Mouse (Mus musculus) B cell, adult 2 months (primary cell): Measurements from ENCODE around the gene Nxn.

Experiments used
- DNase-seq, 2 experiments: peaks; one replicate each; pipeline ENCODE4 v3.0.0; 2022

The Nxn gene

DNA sequence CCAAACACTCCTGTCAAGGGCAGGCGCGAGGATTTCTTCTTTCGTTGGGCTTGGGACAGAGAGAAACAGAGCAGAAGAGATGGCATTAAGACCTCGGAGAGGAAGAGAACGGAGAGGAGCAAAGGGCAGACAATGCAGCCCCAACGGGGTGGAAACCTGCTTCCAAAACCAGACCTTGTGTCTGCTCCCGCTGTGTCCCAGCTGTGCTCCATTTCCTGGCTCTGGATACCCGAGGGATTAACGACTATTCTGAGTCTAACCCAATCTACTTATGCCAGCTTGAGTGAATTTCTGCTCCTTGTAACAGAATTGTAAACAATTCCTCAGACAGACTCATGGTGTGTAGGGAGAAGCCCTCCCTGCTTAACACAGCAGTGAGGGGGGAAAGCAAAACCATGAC lies 104.1 kb downstream of the Nxn start:
- DNase-seq = no peak

DNA sequence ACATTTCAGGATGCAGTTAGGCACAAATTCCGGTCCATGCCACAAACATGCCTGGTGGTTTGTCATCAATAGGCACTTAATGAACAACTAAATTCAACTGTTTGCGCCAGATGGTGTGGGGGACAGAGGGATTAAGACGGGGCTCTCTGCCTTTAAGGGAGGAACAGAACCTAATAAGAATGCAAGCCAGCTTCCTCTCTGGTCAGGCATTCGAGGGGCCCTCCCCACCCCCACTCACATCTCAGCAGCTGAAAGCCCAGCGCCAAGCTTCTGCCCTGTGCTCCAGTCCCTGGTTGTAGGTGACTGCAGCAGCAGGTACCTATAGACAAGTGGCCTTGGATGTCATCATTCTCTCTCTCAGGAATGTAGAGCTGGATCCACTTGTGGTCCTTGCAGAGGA lies 104.9 kb downstream of the Nxn start:
- DNase-seq = no peak

DNA sequence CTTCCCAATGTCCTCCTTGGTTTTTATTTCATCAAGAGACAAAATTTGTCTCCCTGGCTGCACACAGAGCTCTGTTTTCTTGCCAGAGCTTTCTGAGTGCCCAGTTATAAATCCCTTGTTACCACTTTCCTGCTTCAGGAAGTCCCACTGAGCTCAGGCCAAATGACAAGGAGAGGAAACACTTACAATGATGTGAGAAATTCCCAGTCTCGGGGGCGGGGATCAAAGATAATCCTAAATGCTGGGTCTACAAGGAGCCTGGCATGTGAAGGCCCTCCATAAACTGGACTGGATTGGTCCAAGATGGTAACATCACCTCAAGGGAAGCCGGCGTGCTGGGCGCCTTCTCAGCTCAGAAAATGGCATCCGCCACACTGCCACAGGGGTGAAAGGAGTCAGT lies 106.1 kb downstream of the Nxn start:
- DNase-seq = no peak

DNA sequence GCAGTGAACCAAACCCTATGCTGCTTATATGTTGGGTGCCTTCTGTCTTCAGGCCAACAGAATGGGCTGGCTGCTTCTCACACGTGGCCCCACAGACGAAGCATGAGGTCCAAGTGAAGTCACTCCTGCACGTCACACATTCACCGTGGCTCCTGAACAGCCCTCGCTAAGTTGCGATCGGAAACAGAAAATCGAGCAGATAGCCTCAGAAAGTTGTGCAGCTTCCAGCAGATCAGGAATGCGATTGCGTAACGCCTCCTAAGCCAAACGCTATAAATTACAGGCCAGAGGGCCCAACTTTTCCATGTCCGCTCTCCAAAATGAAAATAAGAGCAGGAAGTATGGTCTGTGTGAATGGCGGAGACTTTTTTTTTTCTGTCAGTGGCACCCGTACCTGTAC lies 106.5 kb downstream of the Nxn start:
- no peak for DNase-seq

DNA sequence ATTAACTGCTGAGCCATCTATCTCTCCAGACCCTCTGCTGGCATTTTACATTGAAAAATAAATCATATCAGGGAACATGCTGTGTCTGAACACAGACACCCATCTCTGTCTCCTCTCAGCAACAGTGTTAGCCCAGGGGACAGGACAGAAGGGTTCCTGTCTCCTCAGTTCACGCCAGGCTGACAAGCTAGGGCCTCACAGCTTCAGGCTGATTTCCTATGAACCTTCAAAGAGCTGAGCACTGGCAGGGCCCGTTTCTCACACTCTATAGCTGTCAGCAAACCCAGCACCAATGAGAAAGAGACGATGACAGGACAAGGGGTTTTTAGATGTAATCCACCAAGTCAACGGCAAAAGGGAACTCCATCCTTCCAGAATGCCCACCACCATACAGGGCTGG lies 107.0 kb downstream of the Nxn start:
- no peak for DNase-seq

DNA sequence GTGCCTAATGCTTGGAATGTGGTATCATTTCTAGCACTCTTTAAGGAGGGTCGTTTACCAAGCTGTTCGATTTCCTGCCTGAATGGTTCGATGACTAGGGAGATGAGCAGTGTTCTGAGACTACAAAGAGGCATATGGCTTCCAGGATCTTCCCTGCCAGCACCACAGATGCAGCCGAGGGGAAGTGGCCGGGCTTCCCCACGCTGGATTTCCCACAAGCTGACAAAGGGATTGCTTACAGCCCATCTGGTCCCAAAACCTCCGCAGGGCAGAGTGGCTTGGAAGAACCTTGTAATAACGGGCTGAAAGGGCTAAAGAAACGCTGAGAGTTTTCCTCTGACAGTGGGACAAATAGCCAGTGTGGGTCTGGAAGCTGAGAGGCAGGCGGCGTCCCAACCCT lies 108.6 kb downstream of the Nxn start:
- DNase-seq = no peak

DNA sequence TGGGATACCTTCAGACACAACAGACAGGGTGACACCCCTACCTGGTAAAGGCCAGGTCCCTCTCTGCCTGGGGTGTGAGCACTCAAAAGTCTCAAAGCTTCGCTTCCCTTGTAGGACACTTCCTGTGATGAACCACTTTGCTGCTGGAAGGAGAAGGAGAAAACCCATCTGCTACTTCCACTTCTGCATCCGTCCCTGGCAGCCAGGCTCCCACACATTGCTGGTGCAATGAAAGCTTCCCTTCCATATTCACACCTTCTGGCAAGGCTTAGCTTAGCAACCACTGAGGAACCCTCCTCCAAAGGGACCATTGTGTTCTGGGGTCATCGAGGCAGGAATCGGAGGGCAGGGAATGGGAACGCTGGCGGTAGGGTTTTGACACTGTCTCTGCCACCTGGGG lies 110.3 kb downstream of the Nxn start:
- no peak for DNase-seq

DNA sequence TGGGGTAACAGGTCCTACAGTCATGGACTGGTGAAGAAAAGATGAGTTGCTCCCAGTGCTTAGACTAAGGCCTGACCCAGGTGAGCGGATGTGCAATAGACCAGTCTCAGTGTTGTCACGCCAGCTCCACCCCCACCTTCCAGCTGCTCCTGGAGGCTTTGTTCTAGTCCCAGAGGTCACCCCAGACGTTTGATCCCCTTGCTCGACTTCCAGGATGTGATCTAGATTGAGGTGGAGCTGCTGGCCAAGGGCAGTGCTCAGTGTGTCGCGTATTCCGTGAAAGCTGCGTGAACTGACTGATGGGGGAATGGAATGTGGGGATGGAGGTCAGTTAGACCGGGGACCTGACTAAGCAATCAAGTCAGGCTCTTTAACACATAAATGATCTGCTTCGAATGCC lies 111.6 kb downstream of the Nxn start:
- DNase-seq = no peak

DNA sequence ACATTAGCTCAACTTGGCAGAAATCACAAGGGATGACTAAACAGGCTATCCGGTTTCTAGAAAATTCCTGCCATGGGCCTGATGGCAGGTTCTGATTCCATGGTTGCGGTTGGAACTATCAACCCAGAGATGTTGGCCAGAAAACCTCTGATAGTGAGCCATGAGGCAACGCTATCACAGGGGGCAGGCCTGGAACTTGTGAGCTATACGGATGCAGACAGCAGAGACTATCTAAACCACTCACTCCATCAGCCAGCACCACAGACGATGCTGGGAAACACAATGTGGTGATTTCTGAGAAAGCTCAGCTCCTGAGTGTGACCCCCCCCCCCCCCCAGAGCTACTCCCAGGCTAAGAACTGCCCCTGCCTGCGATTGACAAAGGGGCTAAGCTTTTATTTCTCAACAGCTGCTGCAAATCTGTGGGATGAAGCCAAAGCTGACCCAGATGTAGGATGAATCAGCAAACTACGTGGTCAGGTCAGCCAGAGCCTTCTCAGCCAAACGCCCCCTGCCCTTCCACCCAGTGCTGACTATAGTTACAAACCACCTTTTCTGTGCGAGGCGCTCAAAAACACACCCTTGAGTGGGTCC lies 112.3 kb downstream of the Nxn start:
- no peak for DNase-seq

DNA sequence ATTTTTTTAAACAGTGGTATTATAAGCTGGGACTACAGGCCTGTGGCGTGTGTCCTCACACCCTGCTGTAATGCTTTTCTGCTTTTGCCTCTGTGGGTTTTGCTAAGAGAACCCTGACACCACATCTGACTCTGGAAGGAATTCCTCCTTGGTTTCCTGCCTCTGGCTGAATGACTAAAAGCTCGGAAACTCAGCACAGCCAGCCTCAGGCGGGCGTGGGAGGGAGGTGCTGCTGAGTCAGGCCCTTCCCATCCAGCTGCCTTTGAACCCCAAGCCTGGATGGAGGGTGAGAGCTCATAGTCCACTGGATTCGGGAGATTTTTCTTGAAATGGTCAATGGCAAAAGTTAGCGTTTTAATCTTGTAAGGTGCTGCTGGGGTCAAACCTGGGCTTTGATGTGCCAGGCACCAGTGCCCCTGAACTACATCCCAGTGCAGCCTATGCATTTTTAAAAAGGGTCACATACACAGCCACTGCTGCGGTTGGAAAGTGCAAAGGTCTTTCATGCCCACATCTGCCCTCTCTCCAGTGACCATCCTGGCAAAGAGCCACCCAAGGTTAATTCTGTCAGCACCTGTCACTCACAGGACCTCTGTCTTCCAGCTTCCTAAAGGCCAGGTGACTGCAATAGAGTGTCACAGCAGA lies 113.4 kb downstream of the Nxn start:
- no peak for DNase-seq

DNA sequence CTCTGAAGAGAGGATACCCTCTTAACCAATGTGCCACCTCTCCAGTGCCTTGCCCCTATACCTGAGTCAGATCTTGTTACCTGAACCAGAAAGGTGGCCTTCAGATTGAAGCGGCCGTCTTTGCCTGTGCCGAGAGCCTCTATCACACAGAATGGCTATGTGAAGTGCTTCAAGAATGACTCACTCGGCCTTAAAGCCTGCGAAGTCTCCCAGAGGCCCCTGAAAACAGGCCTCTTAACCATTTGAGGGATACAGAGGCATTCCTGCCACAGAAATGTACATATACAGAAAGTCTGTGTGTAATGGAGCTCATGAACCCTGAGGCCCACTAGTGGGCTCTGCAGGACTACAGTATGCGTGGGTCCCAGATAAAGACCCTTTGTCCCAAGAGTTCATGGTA lies 115.1 kb downstream of the Nxn start:
- DNase-seq = no peak

DNA sequence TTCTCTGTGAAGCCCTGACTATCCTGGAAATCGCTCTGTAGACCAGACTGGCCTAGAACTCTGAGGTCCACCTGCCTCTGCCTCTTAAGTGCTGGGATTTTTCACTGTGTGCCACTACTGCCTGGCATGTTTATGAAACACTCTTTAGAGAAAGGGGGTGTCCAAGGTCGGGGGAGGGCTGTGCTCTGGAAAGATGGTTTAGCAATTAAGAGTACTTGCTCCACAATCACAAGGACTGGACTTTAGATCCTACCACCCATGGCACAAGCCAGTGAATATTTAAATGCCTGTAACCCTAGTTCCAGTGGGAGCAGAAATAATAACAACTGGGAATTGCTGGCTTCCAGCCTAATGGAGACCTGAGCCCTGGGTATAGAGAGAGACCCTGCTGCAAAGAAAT lies 119.0 kb downstream of the Nxn start:
- no peak for DNase-seq

DNA sequence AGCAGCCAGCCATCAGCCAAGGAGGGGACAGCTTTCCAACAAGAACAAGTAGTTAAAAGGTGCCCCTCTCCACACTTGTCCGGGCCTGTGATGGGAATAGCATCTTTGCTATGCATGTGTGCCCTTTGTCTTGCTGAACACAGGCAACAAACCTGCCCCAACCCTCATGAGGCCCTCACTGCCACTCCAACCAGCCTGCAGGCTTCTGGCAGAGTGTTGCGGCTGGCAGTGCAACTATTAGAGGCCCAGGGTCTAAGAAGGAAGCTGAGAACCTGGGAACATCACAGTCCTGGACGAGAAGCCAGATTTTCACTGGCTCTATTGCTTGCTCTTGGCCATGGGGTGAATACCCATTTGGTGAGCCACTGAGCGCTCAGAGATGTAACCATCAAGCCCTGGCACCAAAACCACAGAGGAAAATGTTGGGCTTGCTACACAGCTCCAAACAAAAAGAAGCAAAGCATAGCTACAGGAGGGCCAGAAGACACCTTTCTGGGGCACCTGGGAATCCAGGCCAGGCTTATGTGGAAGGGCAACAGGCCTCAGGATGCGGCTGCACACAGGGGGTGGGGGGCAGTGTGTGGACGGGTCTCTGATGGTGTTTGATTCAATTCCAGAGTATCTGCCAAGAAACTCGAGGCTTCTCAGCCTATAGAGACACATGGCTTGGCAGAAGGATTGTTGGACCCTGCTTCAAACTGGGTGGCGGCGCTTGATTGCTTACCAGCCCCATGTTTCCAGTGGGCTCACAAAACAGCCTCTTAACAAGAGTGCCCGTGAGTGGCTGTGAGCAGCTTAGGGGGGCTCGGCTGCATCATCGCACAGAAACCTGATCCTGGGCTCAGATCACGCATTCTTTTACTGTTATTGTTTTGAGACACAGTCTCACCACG lies 119.7 kb downstream of the Nxn start:
- no peak for DNase-seq

DNA sequence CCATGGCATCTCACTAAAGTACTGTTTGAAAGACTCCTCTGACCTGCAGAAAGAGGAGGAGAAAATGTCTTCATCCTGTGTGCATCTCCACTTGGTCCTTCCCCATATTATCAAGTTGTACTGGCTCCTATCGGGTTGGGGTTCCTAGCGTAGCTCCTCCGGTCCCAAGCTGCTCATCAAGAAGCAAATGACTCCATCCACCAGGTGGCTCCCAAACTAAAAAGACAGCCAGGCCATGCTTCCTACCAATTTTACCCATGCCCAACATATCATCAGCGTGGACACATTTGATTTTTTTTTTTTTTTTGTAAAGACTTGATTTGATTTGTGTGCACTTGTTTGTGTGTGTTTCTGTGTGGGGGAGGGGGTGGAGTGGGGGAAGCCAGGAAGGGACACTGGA lies 126.5 kb downstream of the Nxn start:
- no peak for DNase-seq

DNA sequence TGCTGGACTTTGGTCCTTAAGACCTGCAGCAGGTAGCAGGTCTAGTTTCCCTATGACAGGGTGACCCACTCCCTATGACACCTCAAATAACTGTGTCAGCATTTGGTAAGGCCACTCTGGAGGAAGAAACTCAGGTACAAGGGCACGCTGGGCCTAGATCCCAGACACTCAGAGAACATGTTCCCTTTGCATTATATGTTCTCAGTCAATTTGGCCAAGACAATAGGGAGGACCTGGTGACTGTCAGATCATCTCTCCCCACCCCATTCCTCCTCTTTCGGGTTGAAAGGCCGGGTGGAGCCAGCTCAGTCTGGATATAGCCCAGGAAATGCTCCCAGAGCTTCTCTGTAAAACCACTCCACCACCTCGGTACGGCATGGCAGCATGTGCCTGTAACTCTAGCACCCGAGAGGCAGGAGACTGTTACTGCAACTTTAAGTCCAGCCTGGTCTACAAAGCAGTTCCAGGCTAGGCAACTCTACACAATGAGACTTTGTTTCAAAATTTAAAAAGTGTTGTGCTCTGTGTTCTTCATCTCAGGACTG lies 130.3 kb downstream of the Nxn start:
- DNase-seq = no peak

DNA sequence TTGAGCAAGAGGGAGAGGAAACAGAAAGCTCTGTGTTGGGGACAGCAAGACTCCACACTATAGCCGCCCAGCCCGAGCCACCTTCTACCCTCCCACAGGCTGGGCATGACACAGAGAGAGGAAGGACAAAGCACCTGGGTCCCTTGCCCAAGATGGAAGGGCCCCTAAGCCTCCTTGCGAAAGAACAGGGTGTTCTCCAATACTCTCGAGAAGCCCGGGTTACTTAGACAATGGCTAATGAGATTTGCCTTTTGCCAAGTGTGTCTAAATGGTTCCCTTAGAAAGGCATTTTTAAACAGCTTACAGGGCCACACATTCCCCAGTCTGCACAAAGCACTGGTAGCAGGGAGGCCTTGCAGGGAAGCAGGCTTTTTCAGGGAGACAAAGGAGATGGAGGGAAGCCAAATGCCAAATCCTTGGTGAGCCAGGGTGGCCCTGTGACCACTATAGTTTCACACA lies 130.9 kb downstream of the Nxn start:
- DNase-seq = no peak

DNA sequence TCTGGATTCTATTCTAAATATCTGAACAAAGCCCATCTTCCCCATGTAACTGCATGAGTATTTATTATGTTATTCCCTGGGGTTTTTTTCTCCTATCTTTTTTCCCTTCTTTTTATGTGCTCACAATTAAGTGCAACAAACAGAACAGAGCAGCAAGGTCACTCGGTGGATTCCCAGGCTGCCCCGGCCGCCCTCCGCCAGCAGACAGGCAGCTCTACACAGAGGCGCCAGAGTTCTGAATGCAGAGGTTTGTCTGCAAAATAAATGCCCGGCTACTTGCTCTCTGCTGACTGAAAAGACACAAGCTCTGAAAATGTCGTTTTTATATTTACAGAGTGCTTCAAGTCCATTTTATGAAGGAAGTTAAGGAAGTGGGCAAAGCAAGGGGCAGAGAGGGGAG lies 131.4 kb downstream of the Nxn start:
- DNase-seq = no peak

DNA sequence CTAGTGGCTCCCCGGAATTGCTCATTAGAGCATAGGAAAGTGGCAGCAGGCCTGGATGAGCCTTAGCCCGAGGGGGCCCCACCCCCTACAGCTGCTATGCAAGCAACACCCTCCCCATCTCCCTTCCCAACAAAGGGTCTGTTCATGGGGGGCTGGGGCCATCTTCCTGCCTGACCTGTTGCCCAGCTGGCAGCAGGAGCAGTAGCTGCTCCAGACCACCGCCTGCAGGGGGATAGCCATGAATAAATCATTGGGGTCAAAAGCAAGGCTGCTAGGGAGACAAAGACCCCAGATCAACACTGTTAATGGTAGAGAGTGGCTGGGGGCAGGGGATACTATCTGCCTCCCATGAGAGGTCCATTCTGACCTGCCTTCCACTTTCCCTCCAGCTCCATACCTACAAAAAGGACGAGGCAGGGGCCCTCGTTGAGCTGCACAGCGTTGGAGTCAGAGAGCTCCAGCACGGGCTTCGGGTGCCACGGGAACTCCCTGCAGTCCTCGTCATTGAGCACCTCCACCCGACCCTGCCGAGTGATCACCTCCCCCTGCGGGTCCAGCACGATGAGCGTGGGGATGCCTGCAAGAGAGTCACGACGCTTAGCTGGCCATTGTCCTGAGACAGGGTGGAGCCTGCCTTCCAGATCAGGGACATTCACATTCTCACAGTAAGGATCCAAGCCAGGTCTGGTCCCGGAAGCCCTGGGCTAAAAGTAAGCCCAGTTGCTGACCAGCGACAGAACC lies 136.2 kb downstream of the Nxn start:
- no peak for DNase-seq

DNA sequence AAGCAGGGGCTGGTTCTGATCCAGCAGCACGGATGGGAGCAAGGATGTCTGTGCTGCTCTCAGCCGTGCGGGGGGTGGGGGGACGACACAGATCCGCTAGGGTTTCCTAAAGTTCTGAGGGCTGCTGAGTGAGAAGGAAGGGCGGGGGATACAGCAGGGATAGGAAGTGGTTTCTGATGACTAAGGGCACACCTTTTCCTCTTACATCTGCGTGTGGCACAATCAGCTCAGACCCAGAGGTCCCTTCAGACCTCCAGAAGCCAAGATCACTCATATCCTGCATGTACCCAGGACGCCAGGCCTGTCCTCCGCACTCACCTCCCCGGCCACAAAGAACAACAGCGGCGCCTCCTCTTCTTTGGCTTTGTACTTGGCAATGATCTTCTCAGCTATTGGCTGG lies 137.7 kb downstream of the Nxn start:
- no peak for DNase-seq

DNA sequence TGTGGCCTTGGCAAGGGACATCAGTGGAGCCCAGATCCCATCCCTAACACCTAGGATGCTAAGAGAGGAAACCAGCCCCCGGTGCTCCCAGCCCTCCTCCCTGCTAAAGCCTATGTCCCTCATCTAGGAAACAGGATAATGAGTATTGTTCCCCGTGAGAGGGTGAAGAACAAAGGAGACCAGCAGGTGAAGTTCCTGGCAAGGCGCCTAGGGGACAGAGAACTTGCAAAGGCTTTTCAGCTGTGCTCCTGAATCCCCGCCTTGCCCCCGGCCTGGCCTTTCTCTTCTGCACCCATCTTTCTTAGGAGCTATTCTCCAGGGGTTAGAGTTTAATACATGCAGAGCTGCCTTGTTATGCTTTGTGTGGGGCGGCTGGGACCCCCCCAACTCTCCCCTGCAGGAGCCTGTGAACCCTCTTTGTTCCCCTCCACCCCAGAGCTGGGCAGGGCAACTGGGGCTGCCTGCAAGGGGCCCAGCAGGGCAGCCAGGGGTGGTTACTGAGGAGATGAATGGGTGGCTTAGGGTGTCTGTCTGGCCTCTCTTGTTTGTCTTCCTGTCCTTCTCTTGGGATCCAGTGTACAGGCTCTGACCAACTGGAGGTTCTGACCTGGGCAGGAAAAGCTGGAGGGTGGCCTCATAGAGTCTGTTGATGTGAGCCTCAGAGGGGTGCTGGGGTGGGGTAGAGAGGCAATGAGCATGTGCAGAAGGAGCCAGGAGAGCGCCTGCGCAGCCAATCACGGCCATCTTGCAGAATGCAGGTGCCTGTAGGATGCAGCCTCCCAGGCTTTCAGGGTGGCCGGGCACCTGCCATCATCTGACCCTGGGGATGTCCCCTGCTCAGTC lies 138.5 kb downstream of the Nxn start:
- DNase-seq = no peak

DNA sequence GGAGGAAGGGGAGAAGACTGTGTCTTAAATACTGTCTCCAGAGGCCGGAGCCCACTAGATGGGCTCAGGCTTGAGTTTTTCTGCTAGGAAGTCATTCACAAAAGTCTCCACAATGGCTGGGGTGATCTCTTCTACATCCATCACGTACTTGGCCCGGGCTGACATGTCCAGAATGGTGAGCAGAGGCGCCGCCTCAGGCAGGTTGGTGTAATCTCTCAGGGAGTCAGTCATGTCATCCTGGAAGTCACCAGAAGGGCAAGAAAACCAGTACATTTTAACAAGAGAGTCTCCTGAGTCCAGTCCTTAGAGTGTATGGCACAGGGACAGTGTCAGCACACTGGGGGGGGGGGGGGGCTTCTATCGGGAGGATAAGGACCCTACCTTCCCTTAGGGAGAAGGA lies 140.4 kb downstream of the Nxn start:
- no peak for DNase-seq

DNA sequence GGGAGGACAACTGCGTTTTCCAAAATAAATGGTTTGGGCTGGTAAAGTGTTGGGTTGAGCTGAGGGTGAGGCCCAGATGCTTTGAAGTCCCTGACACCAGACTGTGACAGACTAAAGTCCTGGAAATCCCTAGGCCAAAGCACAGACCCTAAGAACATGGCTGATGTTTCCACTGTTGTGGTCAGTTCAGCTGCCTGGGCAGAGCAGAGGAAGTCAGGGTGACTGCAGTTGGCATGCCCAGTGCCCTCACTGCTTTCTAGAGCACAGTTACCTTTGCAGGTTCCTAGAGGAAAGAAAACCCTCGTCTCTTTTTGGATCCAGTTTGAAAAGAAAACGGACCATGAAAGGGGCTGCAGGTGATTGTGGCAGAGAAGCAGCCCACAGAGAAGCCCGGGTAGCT lies 141.6 kb downstream of the Nxn start:
- DNase-seq = no peak
